Mouse (Mus musculus) kidney, postnatal 4 days (tissue): ENCODE measurements around the gene Meis2.

Experiments used
- DNase-seq, 2 experiments: peaks; one replicate each; pipeline ENCODE4 v3.0.0; 2021; ENCODE audit warnings: mixed read lengths in 2 of 2

Gene Meis2

DNA sequence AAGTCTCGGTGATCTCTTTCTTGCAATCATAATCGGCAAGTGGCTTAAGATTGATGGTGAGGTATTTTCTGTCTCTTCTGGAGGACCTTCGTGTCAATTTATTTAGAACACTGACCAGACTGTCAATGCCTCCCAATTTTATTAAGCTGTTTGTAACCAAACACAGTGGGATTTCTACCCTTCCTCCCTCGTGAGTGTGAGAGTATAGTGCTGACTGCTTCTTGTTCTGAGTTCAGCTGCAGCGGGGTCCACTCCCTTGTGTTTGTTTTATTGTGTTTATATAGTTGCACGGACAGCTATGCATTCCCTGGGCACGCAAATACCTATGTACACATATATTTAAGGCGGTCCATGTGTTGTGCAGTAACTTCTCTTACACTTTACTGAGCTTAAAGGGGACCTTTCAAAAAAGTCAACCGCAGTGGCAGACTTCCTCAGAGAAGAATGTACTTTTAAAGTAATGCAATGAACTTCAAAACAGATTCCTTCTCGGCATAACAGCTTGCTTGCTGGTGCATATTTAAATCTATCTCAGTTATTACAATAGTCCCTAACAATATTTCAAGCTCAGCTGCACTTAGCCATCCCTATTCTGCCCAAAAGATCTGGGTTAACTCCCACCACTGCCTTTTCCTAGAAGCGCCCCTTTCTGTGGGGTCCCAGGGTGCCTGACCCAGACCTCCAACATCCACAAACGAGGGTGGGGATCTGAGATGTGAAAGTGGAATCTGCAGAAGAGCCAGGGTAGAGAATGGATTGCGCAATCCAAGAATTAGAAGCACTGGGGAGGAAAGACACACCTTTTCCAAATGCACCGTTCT is 211.4 kb downstream of the Meis2 start:
- DNase-seq = peak; percentile 12 to 31

DNA sequence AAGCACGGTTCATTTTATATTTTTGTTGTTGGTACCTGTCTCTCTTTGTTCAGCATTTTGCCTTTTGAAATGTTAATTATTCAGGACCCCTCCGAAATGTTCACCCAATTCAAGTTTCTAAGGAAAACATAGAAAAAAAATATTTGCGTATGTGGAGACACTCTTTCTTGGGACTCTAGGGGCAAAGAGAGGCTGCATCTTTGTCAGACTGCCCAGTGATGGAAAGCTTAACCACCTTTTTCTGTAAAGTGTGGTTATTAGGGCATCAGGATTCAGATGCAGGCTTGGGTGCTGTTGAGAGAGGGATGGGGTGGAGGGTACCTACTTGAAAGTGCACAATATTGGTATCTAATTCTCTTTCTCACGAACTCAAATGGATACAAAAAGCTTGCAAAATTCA is 212.4 kb downstream of the Meis2 start:
- no peak for DNase-seq

GRCm38 (mm10) chr2:115852615-115853014 is 213.0 kb downstream of the Meis2 start:
- peak; percentile 85 to 90 for DNase-seq

DNA sequence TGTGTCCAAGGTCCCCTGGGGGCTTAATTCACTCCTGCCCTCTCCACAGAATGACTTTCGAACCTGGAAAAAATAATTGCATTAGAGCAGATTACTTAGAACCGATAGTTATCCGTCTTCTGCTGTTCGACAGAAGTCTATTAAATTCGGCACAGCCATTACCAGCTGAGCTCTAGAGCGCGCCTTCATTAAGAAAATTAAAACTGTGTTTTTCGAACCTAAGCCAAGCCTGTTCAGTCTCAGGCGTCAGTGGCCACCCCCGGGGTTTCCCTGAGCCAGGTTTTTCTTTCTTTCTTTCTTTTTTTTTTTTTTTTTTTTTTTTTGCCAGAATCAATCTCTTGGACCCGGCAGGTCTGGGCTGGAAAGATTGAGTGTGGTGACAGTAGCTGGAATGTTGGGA is 213.5 kb downstream of the Meis2 start:
- no peak for DNase-seq

GRCm38 (mm10) chr2:115850961-115851360 is 214.7 kb downstream of the Meis2 start:
- no peak for DNase-seq

GRCm38 (mm10) chr2:115842821-115843220 is 222.8 kb downstream of the Meis2 start:
- DNase-seq = no peak

GRCm38 (mm10) chr2:115836034-115836433 is 229.6 kb downstream of the Meis2 start:
- no peak for DNase-seq

DNA sequence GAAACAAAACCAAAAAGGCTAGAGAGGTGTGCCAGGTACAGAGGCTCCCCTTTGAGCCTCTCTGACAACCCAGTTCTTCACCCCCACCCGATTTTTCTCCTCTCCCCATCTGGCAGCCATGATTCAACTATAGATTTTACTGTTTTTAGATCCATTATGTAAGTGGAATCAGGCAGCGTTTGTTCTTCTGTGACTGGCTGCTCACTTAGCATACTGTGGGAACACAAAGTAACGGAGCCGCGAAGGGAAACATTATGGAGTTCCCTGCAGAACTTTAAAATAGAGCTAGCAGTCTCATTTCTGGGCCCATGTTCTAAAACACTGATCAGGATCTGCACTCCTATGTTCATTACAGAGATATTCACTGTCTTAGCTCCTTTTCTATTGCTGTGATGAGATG is 243.3 kb downstream of the Meis2 start:
- no peak for DNase-seq

DNA sequence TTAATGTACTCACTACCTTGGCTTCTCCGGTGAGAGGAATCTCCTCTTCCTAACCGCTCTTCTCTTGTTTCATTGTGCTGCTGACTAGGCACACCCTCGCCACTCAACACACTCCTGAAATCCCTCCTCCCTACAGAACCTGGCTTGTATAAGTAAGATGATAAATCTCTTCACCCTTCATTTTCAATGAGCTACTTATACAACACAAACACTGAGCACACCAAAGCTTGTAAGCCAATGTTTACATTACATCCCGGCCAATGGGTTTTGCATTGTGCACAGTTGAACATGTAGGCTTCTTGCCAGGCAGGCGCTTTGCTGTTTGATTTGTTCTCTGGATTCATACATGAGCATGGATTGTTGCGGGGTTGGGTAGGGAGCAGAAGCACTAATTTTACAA is 247.7 kb downstream of the Meis2 start:
- no peak for DNase-seq

DNA sequence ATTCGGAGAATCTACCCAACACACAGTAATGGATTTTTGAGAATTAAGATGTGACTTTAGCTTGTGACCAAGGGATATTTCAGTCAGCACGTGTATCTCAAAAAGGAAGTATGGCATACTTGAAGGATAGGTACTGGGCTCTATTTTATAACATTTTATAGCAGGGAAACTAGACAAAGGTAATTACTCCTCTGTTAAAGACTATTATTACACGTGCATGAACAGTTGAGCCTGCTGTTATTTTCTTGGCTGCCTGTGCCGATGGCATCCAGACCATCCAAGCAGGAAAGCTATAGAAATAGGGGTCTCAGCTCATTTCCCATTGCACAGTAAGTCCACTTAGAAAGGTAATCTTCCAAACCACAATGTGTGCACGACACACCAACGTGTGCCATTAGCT is 251.9 kb downstream of the Meis2 start:
- DNase-seq = no peak

DNA sequence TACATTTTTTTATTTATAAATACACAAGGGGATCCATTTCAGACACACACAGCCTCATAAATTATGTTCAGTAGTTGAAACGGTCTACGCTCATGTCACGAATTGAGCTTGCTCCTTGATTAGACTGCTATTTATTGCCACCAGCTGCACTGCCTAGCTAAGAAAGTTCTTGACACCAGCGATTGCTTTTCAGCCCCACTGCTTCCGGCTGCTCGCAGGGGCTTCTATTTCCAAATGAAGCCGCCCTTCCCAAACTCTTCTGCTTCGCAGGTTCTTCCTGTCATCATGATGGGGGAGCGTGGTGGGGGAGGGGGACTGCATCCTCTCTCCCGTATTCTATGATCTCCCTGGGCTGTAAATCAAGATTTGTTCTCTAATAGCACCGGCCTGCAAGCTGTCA is 252.3 kb downstream of the Meis2 start:
- DNase-seq = peak; percentile 46 to 62
